Mouse (Mus musculus) midbrain, postnatal 0 days (tissue): ENCODE measurements around the gene Plekhg5. TPM values are rescaled to one million over a fixed set of nuclear protein-coding genes. Genes with fewer than 3 reads are reported as not detected.

Experiments
- ATAC-seq: fragments of 200-750 bp; cut with Nextera tagmentation; 2 replicates; pipeline ENCODE4 v1.8.0; 2017; ENCODE audit warnings: moderate number of reproducible peaks, mild to moderate bottlenecking, moderate TSS enrichment, moderate library complexity; ENCODE audit not compliant: low FRiP score
- DNase-seq: peaks from one replicate; pipeline ENCODE4 v3.0.0-alpha.2; 2015; ENCODE audit warnings: low spot score
- H3K27ac ChIP-seq: fragments of 300-500 bp; sonication (generic); 2 replicates; pipeline ENCODE4 v1.5.1; 2014; ENCODE audit warnings: low read depth, mild to moderate bottlenecking, low read length, mixed read lengths
- H3K27me3 ChIP-seq: fragments of 300-500 bp; sonication (generic); 2 replicates; pipeline ENCODE4 v1.6.1; 2014; ENCODE audit warnings: low read length, control low read depth, mixed read lengths; ENCODE audit not compliant: insufficient read depth
- H3K36me3 ChIP-seq: fragments of 300-500 bp; sonication (generic); 2 replicates; pipeline ENCODE4 v1.6.1; 2014; ENCODE audit warnings: low read length, control low read depth, mixed read lengths; ENCODE audit not compliant: insufficient read depth
- H3K4me1 ChIP-seq: fragments of 300-500 bp; sonication (generic); 2 replicates; pipeline ENCODE4 v1.6.1; 2014; ENCODE audit warnings: mild to moderate bottlenecking, control low read depth, antibody characterized with exemption, low read length, mixed read lengths; ENCODE audit not compliant: insufficient read depth
- H3K4me2 ChIP-seq: fragments of 300-500 bp; sonication (generic); 2 replicates; pipeline ENCODE4 v1.6.1; 2014; ENCODE audit warnings: low read depth, mild to moderate bottlenecking, low read length, mixed read lengths; ENCODE audit not compliant: poor library complexity, severe bottlenecking
- H3K4me3 ChIP-seq: fragments of 300-500 bp; sonication (generic); 2 replicates; pipeline ENCODE4 v1.5.1; 2014; ENCODE audit warnings: low read depth, mild to moderate bottlenecking, low read length, moderate library complexity
- H3K9ac ChIP-seq: fragments of 300-500 bp; sonication (generic); replicated peaks from 2 replicates; pipeline ENCODE4 v1.6.1; 2014; ENCODE audit warnings: mild to moderate bottlenecking, low read length, moderate library complexity, mixed read lengths; ENCODE audit not compliant: poor library complexity, severe bottlenecking
- H3K9me3 ChIP-seq: fragments of 300-500 bp; sonication (generic); 2 replicates; pipeline ENCODE4 v1.6.1; 2016; ENCODE audit warnings: low read length, control low read depth
- CTCF ChIP-seq: IDR thresholded peaks from 2 replicates; pipeline ENCODE4 v1.5.1; 2016; ENCODE audit warnings: antibody characterized with exemption, mild to moderate bottlenecking
- WGBS: fragments of 180-500 bp; shearing (Covaris S2); extraction: QIAGEN DNeasy Blood & Tissue Kit; methylation state at CpG from one replicate; pipeline ENCODE4 v1.1.7; 2014; 5-methylcytosine and 5-hydroxymethylcytosine counted together
- polyA plus RNA-seq: library from polyadenylated mRNA; unstranded; fragments of >200 nt; fragmentation: Nextera tagmentation; extraction: Ambion mirVana; gene quantifications from 2 replicates; pipeline ENCODE4 v1.2.1, GENCODE M21; 2015
- total RNA-seq: library from RNA; depleted of rRNA; stranded (reverse); fragments of >200 nt; gene quantifications from 2 replicates; pipeline ENCODE4 v1.2.3, GENCODE M21; 2014

Gene Plekhg5
- total and polyA plus RNA-seq, 2 experiments from 2014 or later = 13.0 to 33.5 TPM

DNA sequence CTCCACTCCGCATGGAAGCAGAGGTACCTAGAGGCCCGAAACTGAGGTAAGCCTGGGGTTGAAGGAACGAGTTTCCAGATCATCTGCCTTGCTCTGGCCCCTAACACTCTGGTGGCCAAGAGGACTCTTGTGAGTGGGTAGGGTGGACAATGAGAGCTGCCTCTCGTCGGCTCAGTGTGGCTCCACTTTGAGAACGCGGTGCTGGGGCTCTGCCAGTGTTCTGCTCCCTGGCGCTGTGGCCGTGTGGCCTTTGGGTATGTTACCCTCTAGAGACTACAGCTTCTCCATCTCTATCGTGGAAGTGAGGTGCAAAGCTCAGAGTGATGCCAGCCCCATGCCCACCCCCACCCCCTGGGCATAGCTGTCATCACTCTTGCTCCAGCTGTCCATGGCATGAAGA lies 357 bp downstream of the Plekhg5 start:
- Histone ChIP-seq H3K36me3 (no peaks in the 10 kb centered on the region), H3K4me2 (no peak overlapping the region), H3K9ac (no peak overlapping the region), H3K4me1 (no peaks in the 10 kb centered on the region), H3K4me3 (no peak overlapping the region), H3K27ac (no peak overlapping the region), H3K9me3 (no peaks in the 10 kb centered on the region), H3K27me3 (no peaks in the 10 kb centered on the region)
- ATAC-seq (no peak), DNase-seq (no peak)
- WGBS = 52% methylated on average over 10 of the region's 10 CpGs
- TF ChIP-seq CTCF = no peak

DNA sequence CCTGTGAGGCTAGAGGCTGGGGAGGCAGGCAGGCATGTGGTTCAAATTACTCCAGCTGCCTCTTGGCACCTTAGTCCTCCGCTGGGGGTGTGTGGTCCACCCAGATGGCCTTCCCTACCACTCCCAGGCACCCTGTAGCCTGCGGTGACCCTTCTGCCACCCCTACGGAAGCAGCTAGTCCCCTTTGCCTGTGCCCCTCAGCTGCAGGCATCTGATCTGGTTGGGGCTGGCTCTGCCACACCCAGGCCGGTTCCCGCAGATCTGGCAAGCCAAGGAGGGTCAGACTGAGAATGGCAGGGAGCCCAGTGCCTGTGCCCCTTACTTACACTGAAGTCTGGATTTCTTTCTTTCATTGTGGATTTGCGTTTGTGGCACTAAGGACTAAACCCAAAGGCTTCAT lies 1.4 kb downstream of the Plekhg5 start:
- Histone ChIP-seq H3K27ac (no peak overlapping the region), H3K36me3 (no peaks in the 10 kb centered on the region), H3K4me2 (no peak overlapping the region), H3K27me3 (no peaks in the 10 kb centered on the region), H3K9me3 (no peaks in the 10 kb centered on the region), H3K4me1 (no peaks in the 10 kb centered on the region), H3K9ac (no peak overlapping the region), H3K4me3 (no peak overlapping the region)
- no peak for DNase-seq
- WGBS = 80% methylated on average over 6 of the region's 6 CpGs
- no peak for ATAC-seq
- TF ChIP-seq CTCF = no peak

- Histone ChIP-seq H3K4me2 (no peak overlapping the region), H3K9ac (no peak overlapping the region), H3K4me3 (no peak overlapping the region), H3K27ac (no peak overlapping the region), H3K4me1 (no peaks in the 10 kb centered on the region), H3K27me3 (no peaks in the 10 kb centered on the region), H3K9me3 (no peaks in the 10 kb centered on the region), H3K36me3 (no peaks in the 10 kb centered on the region)
- DNase-seq = no peak
- ATAC-seq = no peak
- TF ChIP-seq CTCF = peak; percentile 19
- WGBS = 87% methylated on average over 9 of the region's 9 CpGs
These were observed 2.2 kb downstream of the Plekhg5 start for GRCm38 (mm10) chr4:152074548-152074947.

DNA sequence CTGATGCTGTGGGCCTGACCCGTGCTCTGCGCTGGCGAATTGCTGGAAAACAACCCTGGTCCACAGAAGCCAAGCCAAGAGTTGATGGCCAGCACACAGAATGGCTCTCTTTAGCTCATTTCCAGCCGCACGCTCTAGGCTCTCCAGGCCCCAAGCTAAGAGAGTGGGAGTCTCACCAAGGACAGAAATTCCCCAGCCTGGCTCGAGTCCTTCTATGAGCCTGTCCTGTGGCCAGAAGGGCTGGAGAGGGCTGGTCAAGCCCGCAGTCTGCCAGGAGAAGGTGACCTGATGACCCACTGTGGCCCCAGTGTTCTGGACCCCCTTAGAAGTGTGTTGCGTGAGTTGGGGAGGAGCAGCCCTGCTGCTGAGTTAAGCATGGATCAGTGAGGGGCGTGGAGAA lies 4.9 kb downstream of the Plekhg5 start:
- Histone ChIP-seq H3K4me3 (no peak overlapping the region), H3K36me3 (no peaks in the 10 kb centered on the region), H3K9me3 (no peaks in the 10 kb centered on the region), H3K4me1 (no peaks in the 10 kb centered on the region), H3K27ac (no peak overlapping the region), H3K9ac (no peak overlapping the region), H3K4me2 (no peak overlapping the region), H3K27me3 (no peaks in the 10 kb centered on the region)
- no peak for TF ChIP-seq CTCF
- no peak for ATAC-seq
- 86% methylated on average over 9 of the region's 9 CpGs for WGBS
- DNase-seq = no peak

DNA sequence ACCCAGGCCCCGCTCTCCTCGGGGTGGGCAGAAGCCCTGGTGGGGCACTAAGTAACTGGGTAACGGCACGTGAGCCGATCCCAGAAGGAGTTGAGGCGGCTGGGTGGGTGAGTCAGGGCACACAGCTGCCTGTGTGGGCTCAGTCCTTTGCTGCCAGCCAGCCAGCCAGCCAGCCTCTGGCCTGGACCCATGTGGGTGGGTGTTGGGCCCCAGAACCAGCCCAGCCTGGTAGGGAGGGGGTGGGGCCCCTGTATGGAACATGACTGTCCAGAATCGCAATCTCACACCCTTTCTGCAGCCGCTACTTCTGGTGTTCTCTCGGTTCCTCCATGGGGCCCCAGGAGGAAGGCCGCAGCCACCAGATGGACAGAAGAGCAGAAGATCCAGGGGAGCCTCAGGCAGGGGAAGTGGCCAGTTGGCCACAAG lies 5.8 kb downstream of the Plekhg5 start:
- H3K27me3 ChIP-seq = no peaks in the 10 kb centered on the region
- no peak overlapping the region for H3K27ac ChIP-seq
- no peak overlapping the region for H3K4me2 ChIP-seq
- no peaks in the 10 kb centered on the region for H3K4me1 ChIP-seq
- no peaks in the 10 kb centered on the region for H3K36me3 ChIP-seq
- ATAC-seq (no peak), DNase-seq (no peak)
- no peaks in the 10 kb centered on the region for H3K9me3 ChIP-seq
- 90% methylated on average over 10 of the region's 10 CpGs for WGBS
- H3K9ac ChIP-seq = no peak overlapping the region
- no peak overlapping the region for H3K4me3 ChIP-seq
- no peak for TF ChIP-seq CTCF

DNA sequence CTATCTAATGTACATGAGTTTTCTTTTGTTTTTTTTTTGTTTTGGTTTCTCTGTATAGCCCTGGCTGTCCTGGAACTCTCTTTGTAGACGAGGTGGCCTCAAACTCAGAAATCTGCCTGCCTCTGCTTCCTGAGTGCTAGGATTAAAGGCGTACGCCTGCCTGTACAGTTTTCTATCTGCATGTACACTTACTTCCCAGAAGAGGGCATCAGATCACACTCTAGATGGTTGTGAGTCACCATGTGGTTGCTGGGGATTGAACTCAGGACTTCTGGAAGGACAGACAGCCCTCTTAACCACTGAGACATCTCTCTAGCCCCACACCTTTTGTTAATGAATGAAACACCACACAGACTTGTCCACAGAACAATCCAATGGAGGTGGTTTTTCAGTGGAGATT lies 7.0 kb downstream of the Plekhg5 start:
- Histone ChIP-seq H3K9me3 (no peaks in the 10 kb centered on the region), H3K27ac (no peak overlapping the region), H3K4me1 (no peaks in the 10 kb centered on the region), H3K4me3 (no peak overlapping the region), H3K36me3 (no peaks in the 10 kb centered on the region), H3K4me2 (no peak overlapping the region), H3K27me3 (no peaks in the 10 kb centered on the region), H3K9ac (no peak overlapping the region)
- no peak for TF ChIP-seq CTCF
- DNase-seq (no peak), ATAC-seq (no peak)
- WGBS = 88% methylated on average over 3 of the region's 3 CpGs
